Mouse (Mus musculus): ENCODE measurements around the gene Slc26a5. TPM values are rescaled to one million over a fixed set of nuclear protein-coding genes. Genes with fewer than 3 reads are reported as not detected.

The Slc26a5 gene
- polyA plus RNA-seq, 1 experiment from 2014 or later, result 0.13 TPM

Other genes starting within 250 kb of the Slc26a5 start
- 0.09 and 0.15 TPM in 2 replicates for gene Fbxl13, start 220.0 kb downstream of the Slc26a5 start, polyA plus RNA-seq (2015; fragmentation: Nextera tagmentation; extraction: Ambion mirVana)
- gene Armc10, start 219.8 kb downstream of the Slc26a5 start, polyA plus RNA-seq (2015; fragmentation: Nextera tagmentation; extraction: Ambion mirVana), result 28.9 and 31.2 TPM in 2 replicates
- 2.6 and 3.1 TPM in 2 replicates for gene Napepld, start 164.2 kb downstream of the Slc26a5 start, polyA plus RNA-seq (2015; fragmentation: Nextera tagmentation; extraction: Ambion mirVana)
- 82.3 and 85.4 TPM in 2 replicates for gene Pmpcb, start 128.5 kb downstream of the Slc26a5 start, polyA plus RNA-seq (2015; fragmentation: Nextera tagmentation; extraction: Ambion mirVana)
- 55.0 and 63.2 TPM in 2 replicates for gene Dnajc2, start 80.4 kb downstream of the Slc26a5 start, polyA plus RNA-seq (2015; fragmentation: Nextera tagmentation; extraction: Ambion mirVana)
- 156 and 170 TPM in 2 replicates for gene Psmc2, start 80.3 kb downstream of the Slc26a5 start, polyA plus RNA-seq (2015; fragmentation: Nextera tagmentation; extraction: Ambion mirVana)